Mouse (Mus musculus): ENCODE measurements at regions not wholly inside any gene's neighbourhood (a gene's known extent, or its start where the extent isn't known, plus 50 kb on each side); places are given as distances from the start of the nearest gene placed in this dataset.
"Not testable (repeated sequence)": the region's sequence is repeated elsewhere in the genome, so short reads cannot be mapped to it uniquely, and the experiment has no call there.

- not testable (repeated sequence) for DNase-seq
These were observed 55.0 kb upstream of the Zfp990 start for GRCm38 (mm10) chr4:145455573-145455972.

- no peak for DNase-seq
These were observed 62.0 kb upstream of the Zfp990 start for GRCm38 (mm10) chr4:145448586-145448985.

- DNase-seq: not testable (repeated sequence)
These were observed 73.8 kb upstream of the Zfp990 start for GRCm38 (mm10) chr4:145436718-145437117.

GRCm38 (mm10) chr4:145434519-145434918, 76.0 kb upstream of the Zfp990 start:
- DNase-seq: no peak

GRCm38 (mm10) chr4:145434071-145434470, 76.5 kb upstream of the Zfp990 start:
- no peak for DNase-seq

GRCm38 (mm10) chr4:145433235-145433634, 77.3 kb upstream of the Zfp990 start:
- not testable (repeated sequence) for DNase-seq

- DNase-seq: no peak
These were observed 78.4 kb upstream of the Zfp990 start for GRCm38 (mm10) chr4:145431910-145432765.

- not testable (repeated sequence) for DNase-seq
These were observed 92.7 kb upstream of the Zfp990 start for GRCm38 (mm10) chr4:145417837-145418236.

- no peak for DNase-seq
These were observed 96.2 kb upstream of the Tnfrsf8 start for GRCm38 (mm10) chr4:145411141-145411540.

- DNase-seq: no peak
These were observed 95.0 kb upstream of the Tnfrsf8 start for GRCm38 (mm10) chr4:145409796-145410475.

GRCm38 (mm10) chr4:145406050-145406449, 91.1 kb upstream of the Tnfrsf8 start:
- DNase-seq: not testable (repeated sequence)

- not testable (repeated sequence) for DNase-seq
These were observed 89.3 kb upstream of the Tnfrsf8 start for GRCm38 (mm10) chr4:145404230-145404629.

GRCm38 (mm10) chr4:145378876-145379275, 63.9 kb upstream of the Tnfrsf8 start:
- not testable (repeated sequence) for DNase-seq

- not testable (repeated sequence) for DNase-seq
These were observed 62.5 kb upstream of the Tnfrsf8 start for GRCm38 (mm10) chr4:145377306-145378067.

- no peak for DNase-seq
These were observed 54.8 kb upstream of the Tnfrsf8 start for GRCm38 (mm10) chr4:145369753-145370152.

GRCm38 (mm10) chr4:145367274-145367822, 52.4 kb upstream of the Tnfrsf8 start:
- no peak for DNase-seq

- peak; percentile 60 for DNase-seq
These were observed 51.3 kb upstream of the Tnfrsf8 start for GRCm38 (mm10) chr4:145366301-145366700.

GRCm38 (mm10) chr4:145365793-145366192, 50.8 kb upstream of the Tnfrsf8 start:
- DNase-seq: not testable (repeated sequence)
